Mouse (Mus musculus) liver, adult 2 months (tissue): Measurements from ENCODE around the gene 4930426L09Rik.

Experiments
- CTCF ChIP-seq: fragments of 200-500 bp; IDR thresholded peaks from 2 replicates; pipeline ENCODE4 v1.5.1; 2011; ENCODE audit warnings: low read depth, low read length, control low read depth
- POLR2A ChIP-seq: fragments of 200-500 bp; IDR thresholded peaks from 2 replicates; pipeline ENCODE4 v1.6.1; 2011; ENCODE audit warnings: low read length, control low read depth; ENCODE audit not compliant: insufficient read depth; ENCODE audit errors: extremely low read depth

- TF ChIP-seq CTCF (no peak), POLR2A (no peak)
These were observed 39.6 kb upstream of the 4930426L09Rik start for GRCm38 (mm10) chr2:18958501-18958900.
